Mouse (Mus musculus) frontal cortex, adult (tissue): ENCODE results near the gene Ccdc114.
"Not testable (repeated sequence)": the region's sequence is repeated elsewhere in the genome, so short reads cannot be mapped to it uniquely, and the experiment has no call there.

Experiments
- ATAC-seq: cut with Nextera tagmentation; 2 replicates; pipeline ENCODE4 v1.9.2; 2017; ENCODE audit warnings: mild to moderate bottlenecking, moderate library complexity, mixed read lengths; ENCODE audit not compliant: low TSS enrichment

Gene Ccdc114

GRCm38 (mm10) chr7:45917926-45918325 lies 5.9 kb upstream of the Ccdc114 start:
- no peak for ATAC-seq

- ATAC-seq: no peak
Measured at GRCm38 (mm10) chr7:45919083-45919671, 4.7 kb upstream of the Ccdc114 start.

GRCm38 (mm10) chr7:45919761-45920160 lies 4.1 kb upstream of the Ccdc114 start:
- ATAC-seq: no peak

GRCm38 (mm10) chr7:45920583-45921241 lies 3.2 kb upstream of the Ccdc114 start:
- no peak for ATAC-seq

GRCm38 (mm10) chr7:45921242-45921621 lies 2.6 kb upstream of the Ccdc114 start, which contains the start of gene Emp3:
Gene Emp3, minus strand, starts transcription at chr7:45921404.
- ATAC-seq: no peak

GRCm38 (mm10) chr7:45921950-45922600 lies 1.8 kb upstream of the Ccdc114 start:
- ATAC-seq: no peak

GRCm38 (mm10) chr7:45922928-45923761 lies 727 bp upstream of the Ccdc114 start:
- ATAC-seq: peak; percentile 90

- ATAC-seq: no peak
Measured at GRCm38 (mm10) chr7:45924429-45924816, 551 bp downstream of the Ccdc114 start.

GRCm38 (mm10) chr7:45928626-45929295 lies 4.9 kb downstream of the Ccdc114 start:
- no peak for ATAC-seq

GRCm38 (mm10) chr7:45929688-45930087 lies 5.8 kb downstream of the Ccdc114 start:
- ATAC-seq: no peak

- ATAC-seq: not testable (repeated sequence)
Measured at GRCm38 (mm10) chr7:45933766-45934165, 9.9 kb downstream of the Ccdc114 start.

GRCm38 (mm10) chr7:45935114-45935513 lies 11.2 kb downstream of the Ccdc114 start:
- no peak for ATAC-seq

- ATAC-seq: no peak
Measured at GRCm38 (mm10) chr7:45939836-45940235, 16.0 kb downstream of the Ccdc114 start.

GRCm38 (mm10) chr7:45941986-45942385 lies 18.1 kb downstream of the Ccdc114 start:
- no peak for ATAC-seq

- not testable (repeated sequence) for ATAC-seq
Measured at GRCm38 (mm10) chr7:45943280-45943679, 19.4 kb downstream of the Ccdc114 start.

- ATAC-seq: peak; percentile 38; the same call in 1 of the 2 replicates
Measured at GRCm38 (mm10) chr7:45949061-45949460, 25.2 kb downstream of the Ccdc114 start.

GRCm38 (mm10) chr7:45956611-45957010 lies 32.7 kb downstream of the Ccdc114 start:
- ATAC-seq: no peak

- no peak for ATAC-seq
Measured at GRCm38 (mm10) chr7:45971831-45972723, 48.2 kb downstream of the Ccdc114 start.

- no peak for ATAC-seq
Measured at GRCm38 (mm10) chr7:45973271-45973687, 49.4 kb downstream of the Ccdc114 start.

GRCm38 (mm10) chr7:45974103-45974502 lies 50.2 kb downstream of the Ccdc114 start:
- no peak for ATAC-seq

GRCm38 (mm10) chr7:45974512-45974911 lies 50.6 kb downstream of the Ccdc114 start:
- no peak for ATAC-seq
